Mouse (Mus musculus): ENCODE measurements around the gene Zar1l. TPM values are rescaled to one million over a fixed set of nuclear protein-coding genes. Genes with fewer than 3 reads are reported as not detected.
"Not testable (repeated sequence)": the region's sequence is repeated elsewhere in the genome, so short reads cannot be mapped to it uniquely, and the experiment has no call there.

Gene Zar1l
- not detected in 2 replicates for polyA plus RNA-seq (2012; rRNA removed)

DNA sequence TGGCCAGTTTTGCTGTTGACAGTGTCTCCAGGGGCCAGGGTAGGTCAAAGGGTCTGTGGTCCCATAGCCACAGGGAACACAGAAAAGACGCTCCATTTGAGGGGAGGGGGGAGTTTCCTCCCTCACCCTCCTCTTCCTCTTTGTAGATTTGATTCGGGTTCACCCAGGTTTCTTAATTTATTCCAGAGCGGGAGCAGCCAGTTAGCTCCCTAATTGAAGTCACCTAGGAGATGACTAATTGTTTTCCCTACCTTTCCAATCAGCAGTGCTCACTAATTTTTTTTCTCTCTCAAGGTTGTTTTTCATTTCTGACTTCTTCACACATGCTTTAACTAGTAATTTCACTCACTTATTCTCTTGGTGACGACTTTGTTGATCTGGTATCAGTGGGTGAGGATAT is at the start of gene Zar1l:
Gene Zar1l, minus strand, starts transcription at position 101 of the 400 bp plus-strand sequence.
- WGBS, result 66% methylated on average over 4 of the region's 4 CpGs
- no peak for DNase-seq (ENCODE audit: low read depth, low spot score)

DNA sequence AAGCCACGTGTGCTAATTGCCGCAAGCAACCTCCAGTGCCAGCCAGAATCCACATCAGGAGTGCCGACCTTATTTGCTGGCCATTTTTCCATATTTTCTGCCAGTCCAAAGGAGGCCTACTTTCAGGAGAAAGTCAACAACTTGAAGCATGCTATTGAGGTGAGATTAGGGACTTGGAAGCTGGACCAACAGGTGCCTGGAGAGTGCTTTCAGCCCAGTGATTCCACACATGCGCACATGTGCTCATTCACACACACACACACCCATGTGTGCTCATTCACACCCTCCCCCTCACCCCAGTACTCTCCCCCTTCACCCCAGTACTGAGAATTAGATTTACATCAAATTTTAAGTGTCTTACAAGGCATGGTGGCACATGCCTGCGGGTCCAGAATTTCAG is 49.0 kb upstream of the Zar1l start:
- DNase-seq (ENCODE audit: low read depth, low spot score), result no peak

DNA sequence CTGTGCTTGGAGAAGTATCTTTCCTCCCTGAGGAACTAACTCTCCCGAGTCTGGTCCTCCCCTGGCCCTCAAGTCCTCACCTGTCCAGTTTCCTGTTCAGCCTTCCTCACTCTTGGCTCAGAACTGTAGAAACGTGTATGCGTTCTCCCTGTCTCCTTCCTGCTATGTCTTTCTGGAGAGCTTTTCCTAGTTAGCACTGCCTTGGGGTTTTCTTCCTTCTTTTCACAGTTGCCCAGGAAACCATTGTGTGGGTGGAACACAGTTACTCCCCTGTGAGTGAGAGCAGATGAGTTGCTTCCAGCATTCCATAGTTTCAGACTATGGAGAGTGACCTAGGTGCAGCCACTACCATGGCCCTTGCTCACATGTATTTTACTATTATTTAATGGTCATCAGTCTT is 48.3 kb upstream of the Zar1l start:
- WGBS, result 38% methylated on average over 3 of the region's 3 CpGs
- DNase-seq (ENCODE audit: low read depth, low spot score), result no peak

More for the DNA sequence above, 49.0 kb upstream of the Zar1l start:
- WGBS, result 96% methylated on average over 5 of the region's 5 CpGs

DNA sequence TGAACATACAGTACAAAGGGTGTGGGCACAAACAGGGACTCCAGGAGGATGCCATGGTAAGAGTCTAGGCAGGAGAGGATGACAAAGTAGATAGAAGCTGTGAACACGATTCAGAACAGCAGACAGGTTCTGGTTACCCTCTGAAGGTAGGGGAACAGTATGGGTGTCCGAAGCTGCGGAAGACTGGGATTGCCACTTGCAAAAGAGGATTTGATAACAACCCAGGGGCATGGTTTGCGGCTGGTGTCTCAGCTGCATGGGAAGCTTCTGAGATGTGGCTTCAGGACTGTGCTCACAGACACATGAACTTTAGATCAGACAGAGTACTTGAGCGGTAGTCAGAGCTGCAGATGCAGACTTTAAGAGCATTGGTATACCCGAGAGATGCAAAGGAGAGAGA is 46.5 kb upstream of the Zar1l start:
- WGBS, result 94% methylated on average over 6 of the region's 6 CpGs
- DNase-seq (ENCODE audit: low read depth, low spot score), result no peak

DNA sequence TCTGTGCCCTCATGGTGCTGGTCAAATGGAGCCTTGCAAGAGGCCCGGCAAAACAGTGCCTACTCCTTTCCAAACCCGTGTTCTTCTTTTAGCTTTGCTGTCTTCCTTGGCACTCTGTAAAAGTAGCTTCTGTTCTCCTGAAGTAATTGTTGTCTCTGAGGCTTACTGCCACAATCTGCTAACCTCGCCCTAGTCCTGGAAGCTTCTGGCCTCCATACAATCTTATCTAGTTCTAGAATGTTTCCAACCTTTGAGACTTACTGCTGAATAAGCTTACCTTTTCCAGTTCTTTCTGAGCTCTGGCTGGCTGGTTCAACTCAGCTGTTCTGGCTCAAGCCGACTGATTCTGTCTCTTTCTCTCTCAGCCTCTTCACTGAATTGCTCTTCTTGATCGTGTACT is 43.8 kb upstream of the Zar1l start:
- 64% methylated on average over 5 of the region's 5 CpGs for WGBS
- no peak for DNase-seq (ENCODE audit: low read depth, low spot score)

DNA sequence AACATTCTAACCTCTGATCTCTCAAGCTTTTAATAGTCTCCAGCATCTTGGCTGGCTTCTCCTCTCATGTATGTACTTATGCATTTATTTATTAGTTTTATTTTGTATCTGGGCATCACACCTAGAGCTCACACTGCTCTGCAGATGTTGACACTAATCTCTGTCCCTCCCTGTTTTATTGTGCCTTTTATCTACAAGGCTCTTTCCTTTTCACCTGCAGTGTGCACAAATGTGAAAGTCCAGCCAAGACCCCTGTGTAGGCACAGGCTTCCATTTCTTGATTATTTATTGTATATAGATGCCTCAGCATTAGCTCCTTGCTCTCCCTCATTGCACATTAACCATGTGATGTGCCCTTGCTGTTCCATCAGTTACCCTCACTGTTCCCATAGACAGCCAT is 43.4 kb upstream of the Zar1l start:
- DNase-seq (ENCODE audit: low read depth, low spot score), result no peak

DNA sequence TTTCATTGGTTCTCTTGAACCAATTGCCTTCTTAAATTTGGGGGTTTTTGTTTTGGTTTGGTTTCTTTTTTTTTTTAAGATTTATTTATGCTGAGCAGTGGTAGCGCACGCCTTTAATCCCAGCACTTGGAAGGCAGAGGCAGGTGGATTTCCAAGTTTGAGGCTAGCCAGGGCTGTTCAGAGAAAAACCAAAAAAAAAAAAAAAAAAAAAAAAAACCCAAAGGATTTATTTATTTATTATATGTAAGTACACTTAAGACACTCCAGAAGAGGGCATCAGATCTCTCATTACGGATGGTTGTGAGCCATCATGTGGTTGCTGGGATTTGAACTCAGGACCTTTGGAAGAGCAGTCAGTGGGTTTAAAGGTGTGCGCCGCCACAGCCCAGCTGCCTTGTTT is 42.9 kb upstream of the Zar1l start:
- DNase-seq (ENCODE audit: low read depth, low spot score), result no peak
- WGBS, result 95% methylated on average over 5 of the region's 5 CpGs

DNA sequence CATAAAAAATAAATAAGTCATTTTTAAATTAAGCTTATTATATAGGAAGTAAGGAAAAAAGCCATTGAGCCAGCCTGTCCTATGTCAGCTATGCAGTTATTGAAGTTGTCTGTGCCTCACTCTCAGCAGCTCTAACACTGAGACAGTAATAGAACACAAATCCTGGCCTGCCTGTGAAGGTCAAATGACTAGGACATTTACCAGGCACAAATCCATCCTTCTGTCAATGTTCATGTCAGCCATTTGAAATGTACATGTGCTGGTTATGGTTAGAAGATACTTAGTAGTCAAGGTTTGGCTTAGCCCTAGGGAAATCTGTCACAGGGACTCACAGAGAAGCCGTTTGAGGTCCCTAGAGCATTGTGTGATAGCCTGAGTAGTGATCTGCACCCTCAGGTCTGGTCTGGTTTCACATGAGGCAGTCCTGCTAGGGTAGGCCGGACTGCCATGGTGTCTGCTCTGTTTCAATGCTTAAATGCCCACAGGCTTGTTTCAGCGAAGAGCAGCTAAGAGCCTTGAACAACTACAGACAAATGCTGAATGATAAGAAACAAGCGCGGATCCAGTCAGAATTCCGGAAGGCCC is 41.6 kb upstream of the Zar1l start:
- 94% methylated on average over 6 of the region's 6 CpGs for WGBS
- no peak for DNase-seq (ENCODE audit: low read depth, low spot score)

DNA sequence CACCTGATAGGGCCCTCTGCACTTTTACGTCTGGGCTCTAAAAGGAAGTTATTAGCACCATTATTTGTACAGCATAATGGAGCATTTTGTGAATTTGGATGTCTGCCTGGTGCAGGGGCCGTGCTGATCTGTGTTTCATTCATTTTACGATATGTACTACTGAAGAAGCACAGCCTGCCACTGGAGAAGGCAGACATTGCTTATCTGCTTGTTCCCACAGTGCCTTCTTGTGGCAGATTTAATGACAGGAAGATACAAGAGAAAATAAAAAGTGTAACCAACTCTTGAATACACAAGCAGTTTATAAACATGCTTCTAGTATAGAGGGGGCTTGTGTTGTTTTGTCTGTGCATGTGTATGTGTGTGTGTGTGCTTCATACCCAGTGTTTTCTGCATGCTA is 33.7 kb upstream of the Zar1l start:
- 44% methylated on average over 3 of the region's 3 CpGs for WGBS
- DNase-seq (ENCODE audit: low read depth, low spot score), result no peak

DNA sequence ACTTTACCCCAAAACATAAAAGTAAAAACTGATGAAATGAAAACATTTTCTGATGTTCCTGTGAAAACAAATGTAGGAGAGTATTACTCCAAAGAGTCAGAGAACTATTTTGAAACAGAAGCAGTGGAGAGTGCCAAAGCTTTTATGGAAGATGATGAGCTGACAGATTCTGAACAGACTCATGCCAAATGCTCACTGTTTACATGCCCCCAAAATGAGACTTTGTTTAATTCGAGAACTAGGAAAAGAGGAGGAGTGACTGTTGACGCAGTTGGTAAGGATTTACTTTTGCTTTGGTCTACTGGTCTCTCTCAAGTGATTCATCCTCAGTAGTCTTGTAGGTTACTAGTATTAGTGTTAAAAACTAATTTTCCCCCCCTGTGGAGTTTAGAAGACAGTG is 25.2 kb upstream of the Zar1l start:
- DNase-seq (ENCODE audit: low read depth, low spot score), result no peak

DNA sequence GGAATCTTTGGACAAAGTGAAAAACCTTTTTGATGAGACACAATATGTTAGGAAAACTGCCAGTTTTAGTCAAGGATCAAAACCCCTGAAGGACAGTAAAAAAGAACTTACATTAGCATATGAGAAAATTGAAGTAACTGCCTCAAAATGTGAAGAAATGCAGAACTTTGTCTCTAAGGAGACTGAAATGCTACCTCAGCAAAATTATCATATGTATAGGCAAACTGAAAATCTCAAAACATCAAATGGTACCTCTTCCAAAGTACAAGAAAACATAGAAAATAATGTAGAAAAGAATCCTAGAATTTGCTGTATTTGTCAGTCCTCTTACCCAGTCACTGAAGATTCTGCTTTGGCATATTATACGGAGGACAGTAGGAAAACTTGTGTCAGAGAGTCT is 23.3 kb upstream of the Zar1l start:
- DNase-seq (ENCODE audit: low read depth, low spot score), result no peak
- WGBS, result 100% methylated on average over 1 of the region's 1 CpGs

More for the DNA sequence above, 25.2 kb upstream of the Zar1l start:
- 76% methylated on average over 2 of the region's 2 CpGs for WGBS

DNA sequence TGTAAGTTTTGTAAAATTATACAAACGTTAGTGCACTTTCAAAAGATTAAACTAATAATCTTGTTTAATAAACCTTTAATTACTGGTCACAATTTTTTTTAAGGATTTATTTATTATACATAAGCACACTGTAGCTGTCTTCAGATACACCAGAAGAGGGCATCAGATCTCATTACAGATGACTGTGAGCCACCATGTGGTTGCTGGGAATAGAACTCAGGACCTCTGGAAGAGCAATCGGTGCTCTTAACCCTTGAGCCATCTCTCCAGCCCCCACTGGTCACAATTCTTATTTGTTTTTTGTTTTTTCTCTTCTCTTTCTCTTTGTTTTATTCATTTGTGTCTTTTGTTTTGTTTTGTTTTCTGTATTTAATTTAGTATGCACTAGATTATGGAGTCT is 7.3 kb upstream of the Zar1l start:
- DNase-seq (ENCODE audit: low read depth, low spot score), result no peak
- WGBS, result 89% methylated on average over 2 of the region's 2 CpGs

DNA sequence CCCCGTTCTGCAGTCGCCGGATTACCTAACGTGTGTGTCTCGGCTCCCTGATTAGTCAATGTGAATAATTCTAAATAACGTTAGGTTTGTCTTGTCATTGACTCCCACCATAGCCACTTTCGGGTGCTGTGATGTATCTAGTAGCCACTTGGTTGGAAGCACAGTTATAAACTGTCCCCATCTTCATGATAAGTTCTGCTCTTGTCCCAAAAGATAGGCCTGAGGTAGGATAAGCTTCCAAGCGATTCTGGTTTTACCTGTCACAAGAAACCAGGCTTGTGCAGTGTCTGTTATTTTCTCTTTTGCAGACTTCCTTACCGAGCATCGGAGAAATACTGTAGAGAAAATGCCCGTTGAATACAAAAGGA is 4.9 kb upstream of the Zar1l start:
- no peak for DNase-seq (ENCODE audit: low read depth, low spot score)
- WGBS, result 2% methylated on average over 11 of the region's 11 CpGs

DNA sequence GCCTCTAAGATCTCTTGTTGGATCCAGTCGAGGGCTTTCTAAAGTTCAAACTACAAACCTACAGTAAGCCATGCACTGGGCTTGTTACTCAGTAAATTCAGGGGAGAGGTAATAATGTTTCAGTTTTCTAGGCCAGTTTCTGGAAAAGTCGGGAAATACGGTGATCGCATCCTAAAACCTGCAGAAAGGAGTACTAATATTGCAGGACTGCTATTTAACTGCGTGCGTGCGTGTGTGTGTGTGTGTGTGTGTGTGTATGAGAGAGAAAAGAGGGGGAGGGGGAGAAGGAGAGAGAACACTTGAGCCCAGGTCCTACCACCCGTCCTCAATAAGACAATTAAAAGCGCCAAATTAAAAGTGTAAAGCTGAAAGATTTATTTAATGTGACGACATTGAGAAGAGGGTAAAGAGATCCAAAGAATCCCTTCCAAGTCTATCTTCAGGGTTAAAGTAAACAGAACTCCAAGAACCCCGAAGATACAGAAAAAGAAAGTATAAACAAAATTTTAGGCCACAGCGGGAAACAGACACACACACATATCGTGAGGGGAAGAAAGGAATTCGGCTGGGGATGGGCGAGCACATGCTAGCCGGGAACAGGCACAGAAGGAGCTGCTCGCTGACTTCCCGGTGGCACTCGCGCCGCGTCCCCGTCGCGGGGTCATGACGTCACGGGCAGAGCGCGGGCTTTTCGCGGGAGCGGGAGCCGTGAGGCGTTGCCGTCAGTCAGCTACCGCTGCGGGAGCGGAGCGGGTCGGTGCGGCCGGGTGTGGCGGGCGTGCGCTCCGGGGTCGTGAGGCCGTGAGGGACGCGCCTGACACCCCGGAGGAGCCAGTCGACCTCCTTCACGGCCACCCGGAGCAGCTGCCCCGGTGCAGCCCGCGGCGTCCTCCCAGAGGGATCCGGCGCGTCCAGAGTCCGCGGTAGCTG is 4.2 kb upstream of the Zar1l start, which contains the start of gene Brca2:
Gene Brca2, plus strand, starts transcription at position 694 of the 930 bp plus-strand sequence.
- WGBS, result 2% methylated on average over 62 of the region's 63 CpGs
- peak; percentile 52 for DNase-seq (ENCODE audit: low read depth, low spot score)

DNA sequence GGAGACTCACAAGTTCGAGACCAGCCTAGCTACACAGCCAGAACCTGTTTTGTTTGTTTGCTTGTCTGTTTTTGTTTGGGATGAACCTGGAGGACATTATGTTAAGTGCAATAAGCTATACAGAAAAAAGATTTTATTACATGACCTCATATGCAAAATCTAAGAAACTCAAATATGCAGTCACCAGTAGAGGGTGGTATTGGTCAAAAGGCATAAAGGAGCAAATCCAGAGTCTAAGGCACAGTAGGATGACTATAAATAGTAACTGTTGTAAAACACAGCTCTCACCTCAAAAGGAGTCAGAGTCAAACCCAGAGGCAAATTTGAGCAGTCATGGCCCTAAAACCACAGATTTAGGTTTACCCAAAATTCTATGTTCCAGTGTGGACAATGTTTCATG is 1.6 kb upstream of the Zar1l start:
- WGBS, result 83% methylated on average over 1 of the region's 1 CpGs
- DNase-seq (ENCODE audit: low read depth, low spot score), result peak; percentile 28

DNA sequence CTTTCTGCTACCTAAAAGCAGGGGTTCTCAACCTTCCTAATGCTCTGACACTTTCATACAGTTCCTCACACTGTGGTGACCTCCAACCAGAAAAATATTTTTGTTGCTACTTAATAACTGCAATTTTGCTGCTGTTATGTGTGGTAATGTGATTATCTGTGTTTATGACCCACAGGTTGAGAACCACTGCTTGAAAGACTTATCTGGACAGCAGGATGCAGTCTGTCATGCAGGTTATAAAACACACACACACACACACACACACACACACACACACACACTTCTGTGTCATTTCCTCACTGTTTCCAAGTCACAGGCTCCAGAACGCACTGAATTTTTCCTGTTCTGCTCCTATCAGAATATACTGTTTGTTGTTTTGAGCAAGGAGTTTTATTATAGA is 3.9 kb downstream of the Zar1l start:
- no peak for DNase-seq (ENCODE audit: low read depth, low spot score)
- 70% methylated on average over 1 of the region's 1 CpGs for WGBS

DNA sequence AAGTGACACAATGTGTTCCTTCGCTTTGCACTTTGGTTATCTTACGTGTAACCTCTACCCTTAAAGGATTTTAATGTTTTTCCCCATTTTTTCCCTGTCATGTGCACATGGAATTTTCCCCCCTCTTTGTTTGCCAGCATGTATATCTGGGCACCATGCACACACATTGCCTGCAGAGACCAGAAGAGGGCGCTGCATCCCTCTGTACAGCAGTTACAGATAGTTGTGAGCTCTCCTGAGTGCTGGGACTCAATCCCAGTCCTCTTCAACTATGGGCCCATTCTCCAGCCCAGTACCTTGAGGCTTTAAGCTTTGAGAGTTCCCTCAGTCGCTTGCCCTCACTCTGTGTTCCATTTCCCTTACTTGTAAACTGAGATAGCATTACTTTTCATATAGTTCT is 4.7 kb downstream of the Zar1l start:
- no peak for DNase-seq (ENCODE audit: low read depth, low spot score)
- 80% methylated on average over 4 of the region's 4 CpGs for WGBS

DNA sequence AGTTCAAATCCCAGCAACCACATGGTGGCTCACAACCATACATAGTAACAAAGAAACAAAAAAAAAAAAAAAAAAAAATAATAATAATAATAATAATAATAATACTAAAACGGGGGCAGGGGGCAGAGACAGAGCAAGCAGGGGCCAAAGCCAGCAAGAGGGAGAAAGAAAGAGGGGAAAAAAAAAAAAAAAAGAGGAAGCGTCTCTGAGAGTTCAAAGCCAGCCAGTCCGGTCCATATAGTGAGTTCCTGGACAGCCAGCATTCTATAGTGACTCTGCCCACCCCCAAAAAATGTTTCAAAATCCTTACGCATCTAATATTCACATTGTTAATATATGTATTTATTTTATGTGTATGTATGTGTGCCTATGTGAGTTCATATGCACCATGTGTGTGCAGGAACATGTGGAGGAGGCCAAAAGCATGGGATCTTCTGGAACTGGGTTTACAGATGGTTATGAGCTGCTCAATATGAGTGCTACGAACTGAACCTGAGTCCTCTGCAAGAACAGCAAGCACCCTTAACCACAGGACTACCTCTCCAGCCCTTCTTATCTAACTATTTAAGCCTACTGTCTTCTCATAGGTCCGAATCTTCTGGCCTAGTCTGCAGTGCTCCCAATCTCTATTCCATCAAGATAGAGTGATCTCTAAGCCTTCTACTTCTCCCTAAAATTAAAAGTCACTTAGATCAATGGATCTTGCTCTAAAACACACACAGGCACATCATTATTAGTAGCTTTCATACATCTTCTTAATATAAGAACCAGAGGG is 7.3 kb downstream of the Zar1l start:
- DNase-seq (ENCODE audit: low read depth, low spot score), result no peak
- 76% methylated on average over 6 of the region's 6 CpGs for WGBS

DNA sequence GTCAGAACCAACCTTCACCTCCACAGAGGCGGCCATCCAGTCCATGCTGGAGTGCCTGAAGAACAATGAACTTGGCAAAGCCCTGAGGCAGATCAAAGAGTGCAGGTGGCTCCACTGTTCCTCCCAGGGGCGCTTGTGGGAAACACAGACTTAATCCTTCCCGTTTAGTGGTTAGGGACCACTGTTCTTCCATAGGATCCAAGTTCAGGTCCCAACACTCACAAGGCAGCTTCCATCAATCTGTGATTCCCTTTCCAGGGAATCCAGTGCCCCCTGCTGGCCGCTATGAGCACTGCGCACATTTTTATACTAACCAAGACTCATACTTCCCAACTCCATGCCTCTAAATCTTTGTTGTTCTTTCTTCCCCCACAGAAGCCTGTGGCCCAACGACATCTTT is 22.2 kb downstream of the Zar1l start:
- WGBS, result 56% methylated on average over 6 of the region's 6 CpGs
- no peak for DNase-seq (ENCODE audit: low read depth, low spot score)

DNA sequence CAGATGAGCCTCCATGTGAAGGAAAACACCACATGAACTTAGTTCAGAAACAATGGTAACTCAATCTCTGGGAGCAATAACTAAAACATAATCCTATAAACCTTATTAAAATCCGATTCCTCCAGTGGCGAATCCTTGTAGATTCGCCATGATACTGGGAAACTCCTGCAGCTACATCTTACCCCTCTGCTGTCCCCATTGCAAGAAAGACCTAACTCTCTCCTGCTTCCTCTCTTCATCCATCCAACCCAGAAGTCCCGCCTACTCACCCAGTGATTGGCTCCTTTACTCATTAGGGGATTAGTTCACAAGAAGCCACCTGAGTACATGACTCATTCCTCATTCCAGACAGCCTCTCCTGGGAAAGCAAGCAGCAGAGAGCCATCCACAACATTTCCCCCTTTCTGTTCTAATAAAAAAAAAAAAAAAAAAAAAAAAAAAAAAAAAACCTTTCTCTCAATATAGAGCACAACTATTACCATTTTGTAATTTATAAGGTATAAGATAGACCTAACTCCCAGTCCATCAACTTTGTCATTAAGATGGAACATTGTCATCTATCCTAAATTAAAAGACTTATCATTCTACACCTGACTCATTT is 26.3 kb downstream of the Zar1l start:
- DNase-seq (ENCODE audit: low read depth, low spot score), result not testable (repeated sequence)
- WGBS, result 94% methylated on average over 4 of the region's 4 CpGs

All from large intestine, adult 2 months (tissue).